Mouse (Mus musculus) brain, adult 10 weeks (tissue): ENCODE data around the gene Dnajb11. TPM values are rescaled to one million over a fixed set of nuclear protein-coding genes. Genes with fewer than 3 reads are reported as not detected.

Experiments used
- polyA plus RNA-seq: library from polyadenylated mRNA; stranded (reverse); fragments of 350-450 nt; fragmentation: Illumina TruSeq; extraction: RNeasy Lipid Tissue Mini Kit (QIAGEN cat#74804); gene quantifications from one replicate; pipeline ENCODE4 v1.2.3, GENCODE M21; 2015; ENCODE audit warnings: low read depth, low replicate concordance

Gene Dnajb11
- 62.1 TPM for polyA plus RNA-seq

DNA sequence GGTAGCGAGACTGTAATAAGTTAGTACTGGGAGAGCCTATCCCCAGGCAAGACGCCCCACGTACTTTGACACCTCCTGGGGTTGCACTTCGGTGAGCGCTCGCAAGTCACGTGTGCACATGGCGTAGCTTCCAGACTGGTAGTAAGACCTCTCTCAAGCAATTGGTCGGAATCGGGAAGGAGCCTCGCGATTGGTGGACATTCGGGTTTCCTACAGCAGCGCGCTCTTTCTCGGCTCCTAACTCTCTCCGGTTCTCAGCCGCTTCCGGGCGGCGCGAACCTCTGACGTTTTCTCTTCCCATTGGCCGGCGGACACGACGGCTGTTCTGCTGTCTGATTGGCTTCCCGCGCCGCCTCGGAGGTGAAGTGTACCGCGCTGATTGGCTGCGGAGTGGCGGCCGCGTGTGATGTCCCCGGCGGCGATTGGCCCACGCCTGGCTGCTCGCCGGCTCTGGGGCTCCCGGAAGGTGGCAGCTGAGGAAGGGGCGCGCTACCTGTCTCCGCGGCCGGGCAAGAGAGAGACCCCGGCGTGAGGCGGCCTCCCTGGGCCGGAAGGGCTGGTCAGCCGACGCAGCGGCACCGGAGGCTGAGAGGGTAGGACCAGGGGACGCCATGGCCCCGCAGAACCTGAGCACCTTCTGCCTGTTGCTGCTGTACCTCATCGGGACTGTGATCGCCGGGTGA is at the start of gene Dnajb11, which contains the start of gene Tbccd1:
Gene Dnajb11, plus strand, starts transcription at position 415 of the 683 bp plus-strand sequence.
Gene Tbccd1, minus strand, starts transcription at position 239 of the 683 bp plus-strand sequence.

DNA sequence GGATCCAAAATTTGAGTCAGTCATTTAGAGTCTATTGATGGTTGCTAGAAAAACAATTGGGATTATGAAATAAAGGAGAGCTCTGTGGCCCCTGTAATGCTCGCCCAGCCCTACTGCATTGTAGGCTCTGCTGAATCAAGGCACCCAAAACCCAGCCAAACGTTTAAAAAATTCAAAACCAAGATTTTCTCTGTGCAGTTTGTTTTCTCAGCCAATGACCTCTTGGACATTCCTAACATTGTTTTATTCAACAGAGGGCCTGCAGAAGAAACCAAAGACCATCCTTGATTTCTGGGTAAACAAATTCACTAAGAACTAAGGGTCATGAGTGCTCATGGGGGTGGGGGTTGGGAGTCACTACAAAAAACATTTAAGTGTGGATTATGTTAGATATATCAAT is 46.2 kb upstream of the Dnajb11 start, which contains the start of gene Crygs:
Gene Crygs, minus strand, starts transcription at position 101 of the 400 bp plus-strand sequence.

DNA sequence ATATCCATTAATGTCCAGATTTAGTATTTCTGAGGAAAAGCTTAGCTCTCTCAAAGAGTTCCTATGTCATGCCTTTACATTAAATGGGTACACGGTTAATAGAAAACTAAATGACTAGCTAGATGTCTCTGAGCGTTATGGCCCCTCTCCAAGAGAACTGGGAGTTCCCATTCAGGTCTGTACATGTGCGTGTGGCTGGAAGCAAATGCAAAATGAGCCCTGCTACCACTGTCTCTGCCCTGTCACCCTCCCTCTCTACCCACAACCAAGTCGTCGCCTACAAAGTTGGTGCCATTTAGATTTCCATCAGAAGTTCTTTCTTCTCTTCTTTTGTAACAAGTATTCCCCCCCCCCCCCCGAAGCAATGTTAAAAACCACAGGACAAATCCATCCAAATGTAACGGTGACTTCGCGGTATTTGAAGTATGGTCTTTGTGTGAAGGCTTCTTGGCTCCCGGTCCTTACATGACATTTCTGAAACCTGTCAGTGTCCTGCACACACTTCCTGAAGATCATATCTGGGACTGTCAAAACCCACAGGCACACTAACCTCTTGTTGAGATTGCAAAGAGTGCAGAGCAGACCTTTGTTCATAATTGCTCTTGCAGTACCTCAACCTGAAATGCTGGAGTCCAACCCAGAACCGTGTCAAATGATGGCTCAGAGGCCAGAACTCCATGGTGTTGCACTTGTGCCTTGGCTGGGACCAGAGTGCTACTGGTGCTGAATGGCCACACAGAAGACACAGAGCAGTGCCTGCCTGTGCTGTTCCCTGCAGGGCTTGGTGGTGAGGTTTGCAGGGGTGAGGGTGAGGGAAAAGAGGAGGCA is 33.3 kb downstream of the Dnajb11 start, which contains the start of gene Ahsg:
Gene Ahsg, plus strand, starts transcription at position 595 of the 828 bp plus-strand sequence.

DNA sequence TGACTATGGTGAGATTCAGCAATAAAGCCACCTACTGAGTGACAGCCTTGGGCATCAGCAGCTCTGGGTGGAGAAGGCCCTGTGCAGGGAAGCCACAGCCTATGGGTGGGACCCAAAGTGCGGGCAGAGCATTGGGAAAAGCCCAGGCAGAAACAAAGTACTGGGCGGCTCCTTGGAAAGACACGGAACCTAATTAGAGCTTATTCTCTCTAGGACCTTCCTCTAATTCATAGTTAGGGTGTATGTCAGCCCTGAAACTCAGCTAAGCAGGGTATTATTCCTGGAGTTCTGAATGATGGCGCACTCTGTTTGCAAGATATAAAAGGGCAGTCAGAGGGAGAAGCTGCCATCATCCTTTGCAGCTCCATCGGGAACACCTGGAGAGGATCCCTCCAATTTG is 60.4 kb downstream of the Dnajb11 start, which contains the start of gene Fetub:
Gene Fetub, plus strand, starts transcription at position 301 of the 400 bp plus-strand sequence.

Other genes starting within 250 kb of the Dnajb11 start
- 30.2 TPM for gene Dgkg, start 200.6 kb upstream of the Dnajb11 start, polyA plus RNA-seq
- not detected for gene Crygs, start 46.3 kb upstream of the Dnajb11 start, polyA plus RNA-seq
- 16.6 TPM for gene Tbccd1, start 176 bp upstream of the Dnajb11 start, polyA plus RNA-seq
- 1.6 TPM for gene Ahsg, start 33.4 kb downstream of the Dnajb11 start, polyA plus RNA-seq
- gene Fetub, start 60.5 kb downstream of the Dnajb11 start, polyA plus RNA-seq, result not detected
- not detected for gene Hrg, start 93.2 kb downstream of the Dnajb11 start, polyA plus RNA-seq
- gene Kng2, start 171.6 kb downstream of the Dnajb11 start, polyA plus RNA-seq, result not detected
- 0.39 TPM for gene Kng1, start 200.0 kb downstream of the Dnajb11 start, polyA plus RNA-seq
- gene Eif4a2, start 249.6 kb downstream of the Dnajb11 start, polyA plus RNA-seq, result 1,338 TPM